Mouse (Mus musculus): ENCODE measurements around the gene Slc1a6. TPM values are rescaled to one million over a fixed set of nuclear protein-coding genes. Genes with fewer than 3 reads are reported as not detected.
"Not testable (repeated sequence)": the region's sequence is repeated elsewhere in the genome, so short reads cannot be mapped to it uniquely, and the experiment has no call there.

Gene Slc1a6
- polyA plus RNA-seq, 1 experiment from 2014 or later: 1.2 TPM

DNA sequence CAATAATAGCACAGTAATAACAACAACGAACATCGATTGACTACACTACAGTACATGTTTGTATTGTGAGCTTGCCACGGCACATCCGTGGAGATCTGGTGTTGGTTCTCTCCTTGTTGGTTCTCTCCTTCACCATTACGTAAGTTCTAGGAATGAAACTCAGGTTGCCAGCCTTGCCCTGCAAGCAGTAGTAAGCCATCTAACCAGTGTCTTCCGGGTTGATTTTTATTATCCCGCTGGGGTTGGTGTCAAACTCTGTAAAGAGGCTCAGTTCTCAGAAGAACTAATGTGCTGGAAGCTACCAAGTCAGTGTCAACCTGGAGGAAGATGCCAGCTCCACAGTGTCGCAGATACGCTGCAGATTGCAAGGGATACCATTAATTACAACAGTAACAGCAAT lies 769 bp upstream of the Slc1a6 start:
- no peaks in the 10 kb centered on the region for H3K9me3 ChIP-seq
- whole genome bisulfite sequencing: 55% methylated on average over 9 of the region's 9 CpGs
- no peaks in the 10 kb centered on the region for H3K36me3 ChIP-seq
- H3K4me2 ChIP-seq: peak overlapping the region; percentile 98
- H3K4me3 ChIP-seq: peak overlapping the region; percentile 63
- H3K27ac ChIP-seq (replicated peaks): no peak overlapping the region
- H3K9ac ChIP-seq: peak overlapping the region; percentile 78
- H3K27me3 ChIP-seq (replicated peaks): peaks cover 34% of the 10 kb centered on the region
- H3K4me1 ChIP-seq: peaks cover 13% of the 10 kb centered on the region
- no peak for ATAC-seq (ENCODE audit: extremely low read depth, insufficient number of reproducible peaks, low FRiP score, low TSS enrichment)

DNA sequence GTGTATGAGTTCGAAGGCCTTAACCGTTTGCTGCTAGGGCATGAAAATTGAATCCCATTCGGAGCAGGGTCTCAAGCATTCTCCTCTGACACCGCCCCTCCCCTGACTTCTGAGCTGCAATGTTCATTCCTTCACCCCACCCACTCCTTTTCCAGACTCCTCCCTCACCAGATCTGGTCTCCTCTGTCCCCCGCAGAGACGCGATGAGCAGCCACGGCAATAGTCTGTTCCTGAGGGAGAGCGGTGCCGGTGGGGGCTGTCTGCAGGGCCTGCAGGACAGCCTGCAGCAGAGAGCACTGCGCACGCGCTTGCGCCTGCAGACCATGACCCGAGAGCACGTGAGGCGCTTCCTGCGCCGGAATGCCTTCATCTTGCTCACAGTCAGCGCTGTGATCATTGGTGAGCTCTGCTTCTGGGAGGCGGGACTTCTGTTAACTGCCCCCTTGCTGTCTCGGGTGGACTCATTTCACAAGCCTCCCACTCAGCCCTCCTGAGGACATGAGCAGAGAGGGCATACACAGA lies 7.3 kb downstream of the Slc1a6 start:
- H3K4me1 ChIP-seq: peaks cover 7% of the 10 kb centered on the region
- H3K4me2 ChIP-seq: peak overlapping the region; percentile 72
- H3K36me3 ChIP-seq: no peaks in the 10 kb centered on the region
- peak overlapping the region; percentile 56 for H3K4me3 ChIP-seq
- H3K9me3 ChIP-seq: no peaks in the 10 kb centered on the region
- no peaks in the 10 kb centered on the region for H3K27me3 ChIP-seq (replicated peaks)
- peak; percentile 68; the same call in 1 of the 2 replicates for ATAC-seq (ENCODE audit: extremely low read depth, insufficient number of reproducible peaks, low FRiP score, low TSS enrichment)
- H3K27ac ChIP-seq (replicated peaks): peak overlapping the region; percentile 43
- 7% methylated on average over 22 of the region's 22 CpGs for WGBS
- H3K9ac ChIP-seq: peak overlapping the region; percentile 80

DNA sequence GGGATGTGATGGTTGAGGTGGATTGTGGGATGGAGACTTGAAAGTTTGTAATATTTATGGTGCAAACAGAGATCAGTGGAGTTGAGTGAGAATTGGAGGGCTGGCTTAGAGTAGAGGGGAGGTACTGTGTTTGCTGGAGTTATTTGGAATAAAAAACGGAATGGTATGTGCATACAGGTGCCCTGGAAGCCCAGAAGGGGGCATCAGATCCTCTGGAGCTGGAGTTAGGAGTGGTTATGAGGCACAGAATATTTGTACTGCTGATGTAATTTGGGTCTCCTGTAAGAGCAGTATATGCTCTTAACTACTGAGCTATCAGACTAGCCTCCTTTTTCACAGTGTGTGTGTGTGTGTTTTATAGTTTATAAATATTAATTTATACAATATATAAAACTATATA lies 10.3 kb downstream of the Slc1a6 start:
- Histone ChIP-seq H3K27ac (replicated peaks) (no peak overlapping the region), H3K27me3 (replicated peaks) (no peaks in the 10 kb centered on the region), H3K9me3 (no peaks in the 10 kb centered on the region), H3K9ac (no peak overlapping the region), H3K36me3 (no peaks in the 10 kb centered on the region), H3K4me1 (peaks cover 7% of the 10 kb centered on the region), H3K4me2 (no peak overlapping the region), H3K4me3 (no peak overlapping the region)
- WGBS: 35% methylated on average over 1 of the region's 1 CpGs
- no peak for ATAC-seq (ENCODE audit: extremely low read depth, insufficient number of reproducible peaks, low FRiP score, low TSS enrichment)

DNA sequence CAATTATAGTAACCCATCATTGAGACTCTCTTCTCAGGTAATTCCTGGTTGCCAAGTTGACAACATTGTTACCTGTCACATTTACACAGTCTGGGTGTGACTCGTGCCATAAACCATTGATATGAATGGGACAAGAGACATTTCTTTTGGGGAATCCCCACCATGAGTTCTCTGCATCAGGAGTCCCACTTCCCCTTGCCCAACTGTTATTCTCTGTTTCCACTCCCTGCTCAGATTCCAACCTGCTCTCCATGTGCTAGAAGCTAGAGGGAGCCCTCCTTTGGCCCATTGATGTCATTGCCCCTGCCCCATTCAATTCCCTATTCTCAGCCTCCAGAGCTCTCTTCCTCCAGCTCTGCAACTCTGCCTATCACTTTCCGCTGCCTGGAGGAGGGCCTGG lies 21.2 kb downstream of the Slc1a6 start:
- H3K27ac ChIP-seq (replicated peaks): no peak overlapping the region
- 73% methylated on average over 2 of the region's 2 CpGs for WGBS
- H3K9me3 ChIP-seq: no peaks in the 10 kb centered on the region
- no peaks in the 10 kb centered on the region for H3K36me3 ChIP-seq
- no peak overlapping the region for H3K4me2 ChIP-seq
- H3K4me3 ChIP-seq: no peak overlapping the region
- H3K9ac ChIP-seq: no peak overlapping the region
- no peak for ATAC-seq (ENCODE audit: extremely low read depth, insufficient number of reproducible peaks, low FRiP score, low TSS enrichment)
- no peaks in the 10 kb centered on the region for H3K4me1 ChIP-seq
- H3K27me3 ChIP-seq (replicated peaks): no peaks in the 10 kb centered on the region

DNA sequence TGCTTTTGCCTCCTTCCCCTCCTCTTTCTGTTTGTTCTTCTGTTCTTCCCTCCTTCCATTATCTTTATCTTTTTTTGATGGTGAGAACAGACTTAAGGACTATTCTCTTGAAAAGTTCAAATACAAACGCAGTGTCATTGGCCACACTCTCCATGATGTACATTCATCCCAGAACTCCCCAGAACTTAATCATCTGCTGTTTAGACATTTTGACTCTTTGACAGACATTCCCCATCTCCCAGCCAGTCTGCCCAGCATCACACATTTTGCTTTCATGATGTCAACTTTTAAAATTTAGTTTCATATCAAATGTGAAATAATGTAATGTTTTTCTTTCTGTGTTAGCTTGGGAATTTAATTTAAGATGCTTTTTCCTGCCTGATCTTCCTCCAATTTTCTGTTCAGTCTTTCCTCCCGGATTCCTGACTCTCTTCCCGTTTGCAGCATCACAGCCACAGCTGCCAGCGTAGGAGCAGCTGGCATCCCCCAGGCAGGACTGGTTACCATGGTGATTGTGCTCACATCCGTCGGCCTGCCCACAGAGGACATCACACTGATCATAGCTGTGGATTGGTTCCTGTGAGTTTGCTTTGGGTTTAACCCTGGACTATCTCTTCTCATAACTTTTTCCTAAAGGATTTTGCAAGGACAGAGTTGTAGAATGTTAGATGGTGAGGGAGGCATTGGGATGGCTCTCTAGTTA lies 32.2 kb downstream of the Slc1a6 start:
- H3K9ac ChIP-seq: no peak overlapping the region
- ATAC-seq (ENCODE audit: extremely low read depth, insufficient number of reproducible peaks, low FRiP score, low TSS enrichment): no peak
- no peaks in the 10 kb centered on the region for H3K27me3 ChIP-seq (replicated peaks)
- WGBS: 60% methylated on average over 6 of the region's 6 CpGs
- no peak overlapping the region for H3K27ac ChIP-seq (replicated peaks)
- no peaks in the 10 kb centered on the region for H3K36me3 ChIP-seq
- H3K4me2 ChIP-seq: no peak overlapping the region
- no peak overlapping the region for H3K4me3 ChIP-seq
- peaks cover 4% of the 10 kb centered on the region; the same call in 1 of the 2 replicates for H3K9me3 ChIP-seq
- H3K4me1 ChIP-seq: no peaks in the 10 kb centered on the region

DNA sequence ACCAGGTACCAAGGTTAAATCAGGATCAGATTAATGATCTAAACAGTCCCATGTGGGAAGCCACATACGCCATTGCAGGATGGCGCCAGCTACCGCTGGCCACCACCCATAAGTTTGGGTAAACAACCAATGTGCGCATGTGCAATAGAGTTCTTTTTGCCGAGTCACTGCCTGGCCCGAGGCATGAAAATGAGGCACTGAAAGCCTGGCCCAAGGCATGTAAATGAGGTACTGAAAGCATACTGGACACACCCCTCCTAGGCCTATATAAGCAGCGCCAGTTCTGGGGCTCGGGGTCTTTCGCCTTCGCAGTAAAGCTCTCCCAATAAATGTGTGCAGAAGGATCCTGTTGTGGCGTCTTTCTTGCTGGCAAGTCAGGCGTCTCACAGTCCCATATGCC lies 60.2 kb downstream of the Slc1a6 start:
- H3K36me3 ChIP-seq; H3K27ac ChIP-seq (replicated peaks); H3K9me3 ChIP-seq; H3K4me3 ChIP-seq; ATAC-seq (ENCODE audit: extremely low read depth, insufficient number of reproducible peaks, low FRiP score, low TSS enrichment); H3K27me3 ChIP-seq (replicated peaks); H3K4me1 ChIP-seq; H3K9ac ChIP-seq; H3K4me2 ChIP-seq: not testable (repeated sequence)
- WGBS: 81% methylated on average over 12 of the region's 12 CpGs

DNA sequence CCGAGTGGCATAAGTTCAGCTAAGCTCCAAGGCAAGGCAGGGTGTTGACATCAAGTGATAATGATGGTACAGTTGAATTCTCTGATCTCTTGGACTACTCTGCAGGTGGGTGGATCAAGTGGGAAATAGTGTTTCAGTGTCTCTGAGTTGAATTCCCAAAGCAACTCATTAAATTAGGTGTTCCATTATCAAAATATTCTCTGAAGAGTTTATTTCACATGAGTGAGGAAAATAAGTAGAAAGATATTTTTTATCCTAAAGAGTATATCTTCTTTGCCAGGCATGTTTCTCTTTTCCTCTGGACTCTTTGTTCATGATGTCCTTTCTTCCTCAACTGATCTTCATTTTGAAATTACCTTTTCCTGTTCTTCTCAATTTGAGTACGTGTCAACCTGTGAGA lies 71.8 kb downstream of the Slc1a6 start, which contains the start of gene Olfr1356:
Gene Olfr1356 (minus strand): TSS at position 101 of the 400 bp plus-strand sequence.
- Histone ChIP-seq H3K27ac (replicated peaks) (no peak within 1 kb of the TSS), H3K36me3 (no peaks in the 10 kb centered on the region), H3K9me3 (peaks cover 2% of the 10 kb centered on the region; the same call in 1 of the 2 replicates), H3K27me3 (replicated peaks) (no peaks in the 10 kb centered on the region), H3K4me2 (no peak within 1 kb of the TSS), H3K4me3 (no peak within 1 kb of the TSS), H3K4me1 (no peaks in the 10 kb centered on the region), H3K9ac (no peak within 1 kb of the TSS)
- 60% methylated on average over 2 of the region's 2 CpGs for whole genome bisulfite sequencing
- ATAC-seq (ENCODE audit: extremely low read depth, insufficient number of reproducible peaks, low FRiP score, low TSS enrichment): no peak

Other genes with a start within 250 kb of the Slc1a6 start
- gene Ilvbl, start 206.2 kb upstream of the Slc1a6 start, polyA plus RNA-seq (2015; fragmentation: Nextera tagmentation; extraction: Ambion mirVana): 52.4 and 54.6 TPM in 2 replicates
- gene Syde1, start 188.5 kb upstream of the Slc1a6 start, polyA plus RNA-seq (2015; fragmentation: Nextera tagmentation; extraction: Ambion mirVana): 14.4 and 14.7 TPM in 2 replicates
- not detected in 2 replicates for gene Olfr1357, start 162.4 kb upstream of the Slc1a6 start, polyA plus RNA-seq (2015; fragmentation: Nextera tagmentation; extraction: Ambion mirVana)
- not detected in 2 replicates for gene Casp14, start 62.2 kb upstream of the Slc1a6 start, polyA plus RNA-seq (2015; fragmentation: Nextera tagmentation; extraction: Ambion mirVana)
- not detected in 2 replicates for gene Ccdc105, start 27.4 kb upstream of the Slc1a6 start, polyA plus RNA-seq (2015; fragmentation: Nextera tagmentation; extraction: Ambion mirVana)
- gene Olfr1356, start 71.7 kb downstream of the Slc1a6 start, polyA plus RNA-seq (2015; fragmentation: Nextera tagmentation; extraction: Ambion mirVana): not detected in 2 replicates
- gene Olfr1355, start 95.0 kb downstream of the Slc1a6 start, polyA plus RNA-seq (2015; fragmentation: Nextera tagmentation; extraction: Ambion mirVana): not detected in 2 replicates
- not detected in 2 replicates for gene Olfr1354, start 132.7 kb downstream of the Slc1a6 start, polyA plus RNA-seq (2015; fragmentation: Nextera tagmentation; extraction: Ambion mirVana)
- not detected in 2 replicates for gene Olfr8, start 170.1 kb downstream of the Slc1a6 start, polyA plus RNA-seq (2015; fragmentation: Nextera tagmentation; extraction: Ambion mirVana)
- gene Olfr1353, start 182.8 kb downstream of the Slc1a6 start, polyA plus RNA-seq (2015; fragmentation: Nextera tagmentation; extraction: Ambion mirVana): not detected in 2 replicates
- gene Olfr1352, start 200.6 kb downstream of the Slc1a6 start, polyA plus RNA-seq (2015; fragmentation: Nextera tagmentation; extraction: Ambion mirVana): not detected in 2 replicates
- not detected in 2 replicates for gene Olfr1351, start 232.0 kb downstream of the Slc1a6 start, polyA plus RNA-seq (2015; fragmentation: Nextera tagmentation; extraction: Ambion mirVana)
- gene Olfr57, start 248.2 kb downstream of the Slc1a6 start, polyA plus RNA-seq (2015; fragmentation: Nextera tagmentation; extraction: Ambion mirVana): 0.23 TPM in 1 of 2 replicates, not detected in the other

Data from heart, embryonic 13.5 days (tissue).